Mouse (Mus musculus): ENCODE measurements around the gene Higd2a.

Higd2a gene

GRCm38 (mm10) chr13:54589996-54590951 lies at the start of gene Higd2a, which contains the start of gene Nop16:
Gene Higd2a, plus strand, starts transcription at chr13:54590207.
Gene Nop16, minus strand, starts transcription at chr13:54590090.
- peak; percentile 99 for DNase-seq (ENCODE audit: extremely low spot score)

DNA sequence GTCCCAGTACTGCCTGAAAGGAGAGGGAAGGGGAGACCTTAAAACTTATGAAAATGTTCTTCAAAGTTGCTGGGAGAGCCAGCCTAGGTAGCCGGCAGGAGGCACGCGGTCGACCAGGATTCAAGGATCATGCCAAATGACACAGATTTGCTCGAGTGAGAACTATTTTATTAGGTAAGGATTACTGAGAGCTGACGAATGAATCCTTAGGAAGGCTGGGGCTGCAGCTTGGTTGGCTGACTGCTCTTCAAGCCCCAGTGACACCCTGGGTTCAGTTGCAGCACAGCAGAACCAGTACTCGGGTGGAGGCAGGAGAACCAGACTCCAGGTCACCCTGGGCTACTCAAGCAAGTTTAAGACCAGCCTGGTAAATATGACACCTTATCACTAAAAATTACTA lies 42.0 kb upstream of the Higd2a start:
- DNase-seq (ENCODE audit: extremely low spot score), result no peak

GRCm38 (mm10) chr13:54556176-54556575 lies 33.8 kb upstream of the Higd2a start:
- no peak for DNase-seq (ENCODE audit: extremely low spot score)

GRCm38 (mm10) chr13:54556796-54557195 lies 33.2 kb upstream of the Higd2a start:
- no peak for DNase-seq (ENCODE audit: extremely low spot score)

GRCm38 (mm10) chr13:54557652-54558051 lies 32.4 kb upstream of the Higd2a start:
- no peak for DNase-seq (ENCODE audit: extremely low spot score)

DNA sequence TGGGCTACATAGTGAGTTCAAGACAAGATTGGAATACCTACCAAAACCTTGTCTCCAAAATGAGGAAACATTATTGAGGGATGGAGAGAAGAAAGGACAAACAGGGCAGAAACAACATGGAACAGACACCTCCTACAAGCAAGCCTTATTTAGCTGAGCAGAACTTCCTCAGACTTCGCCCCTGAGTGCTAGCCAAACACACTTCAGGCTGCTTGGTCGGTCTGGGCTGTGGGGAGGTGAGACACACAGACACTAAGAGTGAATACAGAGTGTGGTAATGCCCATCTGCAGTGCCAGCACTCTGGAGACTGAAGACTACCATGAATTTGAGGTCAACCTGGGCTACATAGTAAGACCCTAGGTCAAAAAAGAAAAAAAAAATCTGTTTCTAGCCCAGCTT lies 30.4 kb upstream of the Higd2a start:
- DNase-seq (ENCODE audit: extremely low spot score), result no peak

DNA sequence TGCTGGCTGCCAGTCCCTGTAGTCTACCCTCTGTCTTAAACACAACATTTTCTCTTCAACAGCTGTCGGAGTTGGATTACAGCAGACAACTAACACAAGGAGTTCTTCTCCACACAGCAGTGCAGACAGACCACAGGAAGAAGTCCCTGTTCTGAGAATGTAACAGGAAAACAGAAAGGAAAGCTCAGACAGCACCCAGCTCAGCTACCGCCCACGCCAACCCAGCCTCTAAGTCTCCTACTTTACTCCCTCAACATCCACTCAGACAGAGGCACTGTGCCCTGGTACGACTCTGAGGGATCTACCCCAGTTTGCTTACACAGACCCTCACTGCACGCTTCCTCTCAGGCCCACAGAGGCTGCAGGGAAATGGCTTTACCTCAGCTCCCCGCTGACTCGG lies 29.4 kb upstream of the Higd2a start:
- DNase-seq (ENCODE audit: extremely low spot score), result no peak

- no peak for DNase-seq (ENCODE audit: extremely low spot score)
These were observed 27.4 kb upstream of the Higd2a start for GRCm38 (mm10) chr13:54562562-54562961.

DNA sequence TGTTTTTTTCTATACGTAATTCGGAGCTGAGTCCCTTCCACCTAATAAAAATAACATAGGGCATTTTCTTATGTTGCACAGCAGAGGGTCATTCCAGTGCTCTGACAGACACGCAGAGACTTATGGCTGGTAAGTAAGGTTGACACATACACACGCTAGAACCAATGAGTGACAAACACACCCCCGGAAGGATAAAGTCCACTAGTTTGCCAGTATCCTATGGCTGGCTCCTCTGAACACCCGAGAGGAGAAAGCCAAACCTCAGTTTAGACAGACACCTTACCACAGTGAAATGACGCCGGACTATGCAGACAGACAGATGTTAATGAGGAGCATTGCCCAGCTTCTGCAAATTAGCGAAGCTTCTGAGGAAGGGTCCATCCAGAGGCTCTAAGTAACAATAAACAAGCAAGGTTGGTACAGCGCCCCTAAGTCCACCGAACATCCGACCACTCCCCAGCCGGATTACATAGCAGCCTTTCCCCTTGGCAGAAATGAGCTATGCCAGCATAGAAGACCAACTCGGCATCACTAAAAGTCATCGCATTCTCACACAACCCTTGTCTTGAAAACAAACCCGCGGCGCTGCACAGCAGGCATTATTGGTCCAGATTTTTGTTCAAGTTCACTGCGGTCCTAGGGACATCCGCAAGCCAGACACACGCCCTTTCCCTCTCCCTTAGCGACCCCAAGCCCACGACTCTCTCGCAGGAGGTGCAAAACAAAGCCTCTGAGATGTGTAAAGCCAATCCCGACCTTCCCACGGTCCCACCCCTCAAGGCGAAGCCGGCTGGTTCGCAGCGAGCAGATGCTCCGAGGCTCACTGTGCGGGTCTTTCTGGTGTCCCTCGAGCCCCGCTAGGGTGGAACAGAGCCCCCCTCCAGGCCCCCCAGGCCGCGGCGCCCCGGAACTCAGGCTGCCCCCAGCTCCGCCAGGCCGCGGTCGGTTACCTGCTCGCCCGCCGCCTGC lies 25.5 kb upstream of the Higd2a start:
- DNase-seq (ENCODE audit: extremely low spot score), result no peak

DNA sequence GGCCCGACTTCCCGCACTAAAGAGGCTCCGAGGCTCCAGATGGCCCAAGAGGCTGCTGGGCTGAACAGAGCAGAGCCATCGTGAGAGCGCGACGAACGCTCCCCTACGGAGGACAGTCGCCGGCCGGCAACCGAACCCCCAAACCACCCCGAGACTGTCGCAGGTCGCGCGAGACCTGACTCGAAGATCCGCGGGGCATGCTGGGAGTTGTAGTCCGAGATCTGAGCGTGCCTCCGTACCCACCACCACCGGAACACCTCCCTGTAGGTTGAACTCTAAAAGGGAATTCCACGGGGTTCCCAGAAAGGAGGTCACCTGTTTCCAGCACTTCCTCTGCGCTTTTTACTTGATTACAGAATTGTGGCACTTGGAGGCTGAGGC lies 24.8 kb upstream of the Higd2a start, which contains the start of gene 4833439L19Rik:
TSS of gene 4833439L19Rik (minus strand) at position 235 of the 381 bp plus-strand sequence.
- DNase-seq (ENCODE audit: extremely low spot score), result peak; percentile 90

GRCm38 (mm10) chr13:54565594-54566345 lies 24.2 kb upstream of the Higd2a start:
- peak; percentile 63 for DNase-seq (ENCODE audit: extremely low spot score)

GRCm38 (mm10) chr13:54568380-54568779 lies 21.6 kb upstream of the Higd2a start:
- DNase-seq (ENCODE audit: extremely low spot score), result no peak

DNA sequence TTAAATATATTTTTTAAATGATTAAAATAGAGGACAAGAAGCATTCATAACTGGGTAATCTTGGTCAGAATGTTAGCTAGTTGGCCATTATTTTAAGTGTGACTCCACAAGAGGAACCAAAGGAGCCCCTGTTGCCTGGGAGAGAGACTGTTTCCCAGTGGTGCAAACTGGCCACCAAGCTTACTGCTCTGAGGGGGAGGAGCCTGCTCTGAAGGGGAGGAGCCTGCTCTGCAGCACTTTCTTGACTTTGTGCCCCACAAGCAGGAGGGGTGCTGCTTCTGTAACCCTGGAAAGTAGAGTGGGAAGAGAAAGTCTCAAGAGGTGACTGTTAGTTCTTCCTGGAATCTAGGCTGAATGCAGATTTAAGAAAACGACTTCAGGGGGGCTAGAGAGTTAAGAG lies 20.7 kb upstream of the Higd2a start:
- no peak for DNase-seq (ENCODE audit: extremely low spot score)

- no peak for DNase-seq (ENCODE audit: extremely low spot score)
These were observed 19.3 kb upstream of the Higd2a start for GRCm38 (mm10) chr13:54570736-54571135.

DNA sequence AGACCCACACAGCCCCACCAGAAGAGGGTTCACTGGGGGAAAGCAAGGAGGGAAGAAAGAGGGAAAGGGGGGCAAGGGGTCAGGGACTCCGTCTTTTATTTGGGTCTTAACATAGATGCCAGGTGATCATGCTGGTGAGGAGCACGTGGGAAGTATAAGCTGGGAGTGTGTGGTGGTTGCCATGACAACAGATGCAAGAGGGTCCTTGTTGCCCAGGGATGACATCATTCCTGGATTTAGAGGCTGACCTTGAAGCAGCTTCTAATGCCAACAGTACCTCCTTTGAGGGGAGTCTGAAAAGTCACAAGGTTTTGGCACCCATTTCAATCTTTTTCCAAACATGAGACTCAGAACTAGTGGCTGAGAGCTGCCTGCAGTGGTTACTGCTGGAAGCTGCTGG lies 18.4 kb upstream of the Higd2a start:
- no peak for DNase-seq (ENCODE audit: extremely low spot score)

DNA sequence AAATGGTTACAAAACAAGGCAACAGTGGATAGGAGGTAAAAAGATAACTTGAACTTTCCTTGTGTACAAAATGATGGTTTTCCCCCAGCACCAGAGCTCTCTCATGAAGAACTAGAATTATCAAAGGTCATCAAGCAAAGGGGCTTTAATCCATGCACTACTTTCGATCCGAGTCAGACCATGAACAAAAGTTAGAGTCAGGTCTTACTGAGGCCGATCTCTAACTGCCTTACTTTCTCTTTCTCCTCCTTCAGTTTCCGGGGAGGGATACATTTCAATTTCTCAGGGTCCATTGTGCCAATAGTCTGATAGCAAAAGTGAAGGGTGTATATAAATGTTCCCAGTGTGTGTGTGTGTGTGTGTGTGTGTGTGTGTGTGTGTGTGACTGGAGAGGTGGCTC lies 17.4 kb upstream of the Higd2a start:
- DNase-seq (ENCODE audit: extremely low spot score), result no peak

GRCm38 (mm10) chr13:54574854-54575481 lies 15.0 kb upstream of the Higd2a start, which contains the start of gene Arl10:
Gene Arl10, plus strand, starts transcription at chr13:54575015.
- peak; percentile 88 for DNase-seq (ENCODE audit: extremely low spot score)

GRCm38 (mm10) chr13:54575489-54575888 lies 14.5 kb upstream of the Higd2a start:
- DNase-seq (ENCODE audit: extremely low spot score), result peak; percentile 47

DNA sequence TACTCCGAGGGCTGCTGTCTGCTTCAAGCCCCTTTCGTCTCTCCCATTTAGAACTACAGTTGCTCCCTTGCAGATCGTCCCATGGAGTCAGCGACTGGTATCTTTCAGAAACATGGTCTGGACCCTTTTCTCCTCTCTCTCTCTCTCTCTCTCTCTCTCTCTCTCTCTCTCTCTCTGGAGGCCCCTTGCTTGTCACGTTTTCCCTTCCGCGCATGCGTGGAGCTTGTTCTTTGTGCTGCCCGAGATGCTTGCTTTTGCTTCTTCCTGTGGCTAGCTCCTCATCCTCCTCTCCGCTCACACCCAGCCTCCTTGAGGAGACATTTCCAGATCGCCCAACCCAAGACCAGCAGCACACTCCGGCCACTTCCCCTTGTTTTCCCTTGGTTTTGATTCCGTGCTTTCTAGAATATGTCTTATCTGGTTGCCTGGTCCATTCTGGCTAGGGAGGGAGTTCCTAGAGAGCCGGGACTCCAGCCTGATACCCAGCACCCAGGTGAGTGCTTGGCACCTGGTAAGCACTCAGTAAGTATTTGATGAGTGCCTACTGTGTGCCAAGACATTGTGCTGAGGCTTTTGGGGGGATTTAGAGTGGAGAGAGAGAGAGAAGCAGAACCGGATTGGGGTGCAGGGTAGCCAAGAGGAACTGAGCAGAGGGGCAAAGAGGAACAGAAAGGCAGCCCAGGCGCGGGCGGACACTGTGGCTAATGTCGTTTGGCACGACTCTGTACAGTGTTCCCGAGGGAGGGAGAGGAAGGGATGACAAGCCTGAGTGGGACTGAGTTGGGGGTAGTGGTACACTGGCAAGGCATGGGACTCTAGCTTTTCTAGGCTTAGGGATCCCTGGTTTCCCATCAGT lies 12.1 kb upstream of the Higd2a start:
- no peak for DNase-seq (ENCODE audit: extremely low spot score)

- DNase-seq (ENCODE audit: extremely low spot score), result no peak
These were observed 8.6 kb upstream of the Higd2a start for GRCm38 (mm10) chr13:54581385-54581784.

Measured in embryo, embryonic 9.5 days (tissue).